Mouse (Mus musculus) left cerebral cortex, adult 9 months (tissue): ENCODE data around the gene Grk3.

Source experiments
- DNase-seq, 2 experiments: peaks; one replicate each; pipeline ENCODE4 v3.0.0; 2022; ENCODE audit warnings: low spot score in 2 of 2

Grk3 gene

DNA sequence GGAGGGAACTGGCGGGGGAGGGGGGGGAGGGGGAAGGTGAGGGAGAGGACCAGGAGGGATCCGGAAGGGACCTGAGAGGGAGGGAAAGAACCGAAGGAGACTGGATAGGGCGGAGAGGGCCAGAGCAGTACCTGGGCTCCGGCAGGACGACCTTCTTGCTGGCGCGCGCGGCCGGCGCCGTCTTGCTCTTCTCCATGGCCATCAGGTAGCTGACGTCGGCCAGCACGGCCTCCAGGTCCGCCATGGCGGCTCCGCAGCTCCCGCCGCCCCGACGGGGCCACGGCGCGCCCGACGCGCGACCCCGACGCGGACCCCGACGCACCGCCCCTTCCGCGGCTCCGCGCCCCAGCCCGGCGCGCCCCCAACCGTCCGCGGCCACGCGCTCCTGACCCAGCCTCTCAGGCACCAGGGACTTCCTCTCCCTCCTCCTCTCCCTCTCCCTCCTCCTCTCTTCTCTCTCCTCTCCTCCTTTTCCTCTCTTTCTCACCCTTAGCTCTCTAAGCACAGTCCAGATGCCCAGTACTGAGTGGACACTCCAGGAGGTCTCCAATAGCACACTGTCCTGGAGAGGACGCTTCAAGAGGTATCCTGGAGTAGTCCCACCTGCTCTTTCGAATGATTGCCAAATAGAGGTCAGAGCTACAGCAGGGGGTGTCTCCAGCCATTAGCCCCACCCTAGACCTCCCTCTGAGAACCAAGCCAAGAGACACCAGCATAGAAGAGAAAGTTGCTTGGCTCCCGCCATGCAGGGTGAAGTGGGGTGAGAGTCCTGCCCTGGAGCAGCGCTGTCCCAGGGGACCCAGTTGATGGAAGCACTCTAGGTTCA lies at the start of gene Grk3:
TSS of gene Grk3 (minus strand) at position 556 of the 826 bp plus-strand sequence.
- DNase-seq, result peak in 1 of 2 experiments; percentile 67

DNA sequence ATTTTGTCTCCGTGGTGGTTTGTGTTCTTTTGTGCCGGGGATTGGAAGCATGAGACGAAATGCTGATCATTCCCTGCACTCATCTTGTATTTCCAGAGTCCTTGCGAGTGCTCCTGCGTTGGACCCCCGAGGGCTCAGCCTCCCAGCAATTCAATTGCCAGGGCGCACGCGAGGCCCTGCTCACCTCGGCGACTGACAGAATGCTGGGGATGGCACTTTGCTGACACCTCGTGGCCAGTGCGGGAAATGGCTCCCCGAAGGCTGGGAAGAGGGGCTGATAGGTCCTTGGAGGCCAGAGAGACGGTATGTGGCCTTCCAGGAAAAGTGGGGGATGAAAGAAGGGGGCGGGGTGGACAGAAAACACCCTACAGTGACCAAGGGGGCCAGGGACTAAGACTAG lies 38.7 kb upstream of the Grk3 start:
- DNase-seq, result peak in 1 of 2 experiments; percentile 87

DNA sequence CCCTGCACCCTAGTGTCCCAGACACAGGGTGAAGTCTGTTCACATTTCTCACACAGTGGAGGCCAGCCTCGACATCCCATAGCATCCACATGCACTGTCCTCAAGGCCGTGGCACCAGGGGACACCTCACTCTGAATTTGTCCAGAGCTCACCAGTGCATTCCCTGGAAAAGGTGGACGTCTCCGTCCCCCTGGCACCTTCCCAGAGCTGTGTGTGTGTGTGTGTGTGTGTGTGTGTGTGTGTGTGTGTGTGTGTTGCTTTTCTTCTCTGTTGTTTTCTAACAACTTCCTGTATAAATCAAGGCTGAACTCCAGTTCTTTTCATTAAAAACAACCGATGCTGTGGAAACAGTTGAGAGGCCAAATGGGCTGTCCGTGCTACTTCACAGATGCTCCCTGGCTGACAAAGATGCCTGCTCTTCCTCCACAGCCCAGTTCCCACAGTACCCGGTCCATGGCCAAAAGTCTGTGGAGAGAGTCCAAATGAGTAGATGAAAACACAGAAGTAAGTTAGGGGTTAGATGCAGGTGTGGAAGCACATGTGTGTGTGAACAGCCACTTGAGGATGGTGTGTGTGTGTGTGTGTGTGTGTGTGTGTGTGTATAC lies 35.1 kb upstream of the Grk3 start:
- no peak for DNase-seq

DNA sequence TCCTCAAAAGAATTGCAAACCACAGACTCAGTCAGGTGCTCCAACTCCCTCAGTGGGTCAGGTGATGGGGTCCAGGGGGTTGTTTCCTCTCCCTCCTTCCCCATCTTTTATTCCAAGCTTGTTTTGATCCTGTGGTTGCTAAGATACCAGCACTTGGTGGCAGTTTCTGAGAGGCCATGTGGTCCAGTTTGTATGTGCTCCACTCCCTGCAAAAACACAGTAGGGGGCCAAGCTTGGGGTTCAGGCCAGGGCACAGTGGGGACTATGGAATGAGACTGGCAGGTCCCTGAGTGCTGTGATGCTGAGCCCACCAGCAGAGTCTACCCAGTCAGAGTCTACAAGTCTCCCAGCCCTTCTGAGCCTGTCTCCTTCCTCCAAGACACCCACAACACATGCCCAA lies 34.3 kb upstream of the Grk3 start:
- peak in 1 of 2 experiments; percentile 28 for DNase-seq

- peak in 1 of 2 experiments; percentile 54 for DNase-seq
Measured at GRCm38 (mm10) chr5:113045511-113046273, 30.1 kb upstream of the Grk3 start.

DNA sequence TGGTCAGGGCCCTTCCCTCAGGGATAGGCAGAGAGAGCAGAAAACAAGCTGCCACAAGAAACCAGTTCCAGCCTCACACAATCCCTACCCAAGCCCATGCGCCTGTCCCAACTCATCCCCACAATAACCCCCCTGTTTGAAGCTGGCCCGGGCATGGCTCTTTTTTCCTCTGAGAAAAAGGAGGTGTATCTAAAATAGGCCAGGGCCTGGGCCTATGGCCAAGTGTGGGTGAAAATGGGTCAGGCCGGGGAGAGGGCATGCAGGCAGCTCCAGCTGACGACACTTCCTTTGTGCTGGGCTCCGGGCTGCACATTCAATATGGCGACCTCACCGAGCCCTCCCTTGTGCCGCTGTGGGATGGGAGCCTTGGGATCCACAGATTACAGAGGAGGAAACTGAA lies 27.9 kb upstream of the Grk3 start:
- DNase-seq, result peak in 1 of 2 experiments; percentile 63

DNA sequence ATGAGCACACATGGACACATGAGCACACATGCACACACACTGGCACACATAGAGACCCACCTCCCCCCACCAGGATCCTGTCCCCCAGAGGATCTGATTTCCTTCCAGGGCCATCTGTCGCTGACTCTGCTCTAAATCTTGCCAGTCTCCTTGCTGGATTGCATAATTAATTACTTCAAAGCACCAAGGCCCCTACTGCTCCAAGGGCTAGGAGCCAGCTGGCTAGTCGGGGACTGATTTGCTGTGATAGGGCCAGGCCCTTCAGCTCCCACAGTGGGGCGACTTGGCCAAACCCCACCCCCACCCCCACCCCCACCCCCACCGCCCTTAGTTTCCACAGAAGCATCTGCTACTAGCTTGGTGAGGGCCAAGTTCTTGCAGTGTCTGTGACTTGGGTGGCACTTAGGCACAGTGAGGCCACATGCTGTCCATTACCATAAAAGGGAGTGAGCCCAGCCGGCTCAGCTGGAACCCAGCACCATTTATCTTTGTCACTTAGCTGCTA lies 26.0 kb upstream of the Grk3 start:
- DNase-seq, result peak; percentile 54 to 68

DNA sequence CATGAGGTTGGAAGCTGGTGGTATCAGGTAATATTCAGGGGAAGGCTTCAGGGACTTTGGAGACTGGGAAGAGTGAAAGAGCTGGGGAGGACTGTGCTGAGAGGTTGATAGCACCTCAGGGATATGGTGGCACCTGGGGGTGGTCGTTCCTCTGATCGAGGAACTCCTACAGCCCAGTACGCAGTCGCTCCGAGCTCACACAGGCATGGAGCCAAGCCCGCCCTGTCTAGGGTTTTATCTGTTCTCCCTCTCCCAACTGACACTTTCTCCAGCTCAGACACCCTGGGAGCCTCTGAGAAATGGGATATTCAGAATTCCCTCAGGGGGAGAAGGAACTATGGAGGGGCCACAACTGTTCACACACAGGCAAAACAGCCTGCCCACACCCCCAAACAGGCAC lies 25.2 kb upstream of the Grk3 start:
- no peak for DNase-seq

- no peak for DNase-seq
Measured at GRCm38 (mm10) chr5:113038601-113039000, 23.0 kb upstream of the Grk3 start.

DNA sequence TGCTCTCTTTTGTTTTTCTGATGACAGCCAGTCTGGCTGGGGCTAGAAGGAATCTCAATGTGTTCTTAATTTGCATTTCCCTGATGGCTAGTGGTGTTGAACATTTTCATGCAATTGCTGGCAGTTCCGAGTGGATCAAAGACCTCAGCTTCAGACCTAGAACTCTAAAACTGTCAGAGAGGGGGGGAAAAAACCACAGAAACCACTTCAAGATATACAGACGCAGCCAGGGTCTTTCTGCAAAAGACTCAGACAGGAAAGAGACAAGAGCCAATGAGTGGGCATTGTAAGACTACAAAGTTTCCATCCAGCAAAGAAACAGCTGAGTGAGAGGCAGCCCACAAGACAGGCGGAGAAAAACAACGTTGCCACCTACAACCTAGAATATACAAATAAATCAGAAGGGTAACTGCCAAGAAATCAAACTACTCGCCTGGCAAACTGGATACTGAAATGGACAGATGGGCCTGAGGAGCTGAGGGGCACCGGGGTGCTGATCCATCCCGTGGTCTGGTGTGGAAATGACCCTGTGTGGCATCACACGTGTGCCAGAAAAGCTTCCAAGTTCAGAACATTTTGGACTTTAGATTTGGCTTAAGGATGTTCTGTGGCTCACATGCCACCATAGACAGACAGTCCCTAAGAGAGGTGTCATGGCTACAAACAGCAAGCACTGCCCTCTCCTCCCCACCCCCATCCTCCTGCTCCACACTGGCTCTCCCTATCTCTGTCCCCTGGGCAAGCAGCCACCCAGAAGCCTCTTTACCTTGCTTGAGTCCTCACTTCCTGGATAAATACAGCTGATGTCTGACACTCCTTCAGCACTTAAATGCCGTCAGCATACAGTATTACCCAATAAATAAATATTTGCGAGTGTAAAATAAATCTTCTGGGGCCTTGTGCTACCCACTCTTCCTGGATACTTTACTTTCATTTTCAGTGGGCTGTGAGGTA lies 19.8 kb upstream of the Grk3 start:
- DNase-seq, result no peak

GRCm38 (mm10) chr5:113031201-113031754 lies 15.7 kb upstream of the Grk3 start:
- DNase-seq, result no peak

- no peak for DNase-seq
Measured at GRCm38 (mm10) chr5:113030082-113030481, 14.5 kb upstream of the Grk3 start.

DNA sequence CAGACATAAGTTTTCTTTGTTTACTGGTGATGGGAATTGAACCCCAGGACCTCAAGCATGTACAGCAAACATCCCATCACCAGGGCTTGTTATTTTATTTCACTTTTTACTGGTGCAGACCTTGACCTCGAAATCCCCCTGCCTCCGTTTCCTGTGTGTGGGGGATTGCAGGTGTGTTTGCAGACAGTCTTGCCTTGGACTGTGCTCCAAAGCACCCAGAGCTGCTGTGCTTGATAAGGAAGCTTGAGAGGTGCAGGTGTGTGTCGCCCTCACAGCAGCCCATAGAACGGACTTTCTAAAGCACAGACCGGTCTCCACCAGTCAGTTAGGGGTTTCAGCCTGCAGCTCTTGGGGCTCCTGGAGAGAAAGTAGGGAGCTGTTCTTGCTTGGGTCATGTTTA lies 11.1 kb upstream of the Grk3 start:
- DNase-seq, result no peak

DNA sequence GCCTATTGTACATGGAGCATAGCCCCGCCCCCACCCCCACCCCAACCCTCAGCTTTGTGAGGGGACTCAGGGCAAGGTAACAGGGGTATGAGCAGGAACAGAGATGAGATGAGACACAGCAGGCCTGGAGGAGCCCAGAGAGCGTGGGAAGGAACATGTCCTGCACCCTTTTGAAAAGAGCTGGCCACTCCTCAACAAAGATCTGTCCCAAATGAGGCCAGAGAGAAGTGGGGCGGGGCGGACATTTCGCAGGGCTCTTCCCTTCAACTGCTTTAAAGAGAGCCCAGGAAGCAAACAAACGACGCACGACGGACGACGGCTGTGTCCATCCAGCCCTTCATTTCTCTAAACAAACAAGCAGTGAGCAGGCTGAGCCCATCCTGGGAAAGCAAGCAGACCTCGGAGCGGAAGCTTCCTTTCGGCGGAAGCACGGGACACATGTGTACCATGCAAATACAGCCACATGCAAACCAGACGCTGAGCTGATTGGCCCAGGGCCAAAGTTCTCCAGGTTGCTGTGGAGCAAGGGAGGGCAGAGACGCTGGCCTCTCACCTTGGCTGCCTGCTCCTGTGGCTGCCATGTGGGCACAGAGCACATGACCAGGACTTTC lies 8.7 kb upstream of the Grk3 start:
- DNase-seq, result no peak

- DNase-seq, result peak in 1 of 2 experiments; percentile 61
Measured at GRCm38 (mm10) chr5:113018190-113018589, 2.6 kb upstream of the Grk3 start.

- no peak for DNase-seq
Measured at GRCm38 (mm10) chr5:113017004-113017403, 1.4 kb upstream of the Grk3 start.

- no peak for DNase-seq
Measured at GRCm38 (mm10) chr5:113014808-113015235, 769 bp downstream of the Grk3 start.

DNA sequence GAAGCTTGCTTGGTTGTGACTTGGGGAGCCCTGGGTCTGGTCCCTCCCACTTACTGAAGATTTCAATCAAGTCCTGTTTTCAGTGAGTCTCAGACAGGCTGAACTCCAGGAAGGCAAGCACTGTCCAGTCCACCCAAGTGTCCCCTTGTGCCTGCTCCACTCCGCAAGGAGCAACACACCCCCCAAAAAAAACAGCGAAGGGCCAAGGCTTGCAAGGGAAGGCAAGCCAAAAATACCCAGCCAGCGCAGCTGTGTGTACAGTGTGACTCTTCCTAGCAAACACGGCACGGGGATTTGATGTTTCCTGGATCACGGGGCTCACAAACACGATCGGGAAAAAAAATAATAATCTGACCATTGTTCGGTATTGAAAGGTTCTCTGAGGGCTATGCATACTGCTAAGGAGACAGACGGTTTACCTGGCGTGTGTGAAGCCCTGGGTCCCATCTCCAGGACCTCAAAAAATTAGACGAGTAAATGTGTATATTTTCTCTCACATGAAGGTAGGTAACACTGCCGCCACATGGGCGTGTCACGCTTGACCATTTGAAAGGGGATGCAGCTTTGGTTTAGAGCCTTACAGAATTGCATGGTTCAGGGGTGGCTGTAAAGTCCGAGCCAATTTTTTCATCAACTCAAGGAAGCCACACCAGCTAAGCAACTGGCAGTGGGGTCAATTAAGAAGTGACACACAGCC lies 1.3 kb downstream of the Grk3 start:
- no peak for DNase-seq

GRCm38 (mm10) chr5:113011926-113012325 lies 3.7 kb downstream of the Grk3 start:
- no peak for DNase-seq
